Comparison of ENCODE assay signal across 25 mouse cellular contexts in the genomic region with DNA sequence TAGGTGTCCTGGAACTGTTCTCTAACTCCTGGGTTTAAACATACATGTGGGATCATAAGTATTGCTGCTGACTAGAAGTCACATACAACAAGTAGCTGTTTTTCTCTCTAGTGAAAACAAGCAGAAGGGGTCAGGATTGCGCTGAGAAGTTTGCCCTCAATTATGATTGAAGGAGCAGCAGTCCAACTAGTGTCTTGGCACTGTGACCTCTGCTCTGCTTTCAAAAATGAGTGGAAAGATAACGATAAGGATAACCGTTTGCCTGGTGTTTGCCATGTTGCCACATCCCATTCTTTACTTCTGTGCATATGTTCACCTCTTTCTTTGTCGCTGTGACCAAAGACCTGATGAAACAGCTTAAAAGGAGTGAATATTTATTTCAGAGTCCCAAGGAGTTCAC.
"Had no signal": no experiment of that assay in that cellular context is flagged by ENCODE, and none has a peak within 500 bp of the region (broad histone marks: within the 10 kb centered on the region; RNA-seq: fewer than 3 reads in every experiment).

No protein-coding gene starts in this region.

- H3K9ac ChIP-seq: embryonic facial prominence, embryonic 12.5 days; embryonic facial prominence, embryonic 13.5 days; embryonic facial prominence, embryonic 15.5 days; forebrain, embryonic 12.5 days; forebrain, embryonic 13.5 days; forebrain, embryonic 15.5 days; forebrain, postnatal 0 days had no signal

- H3K27ac ChIP-seq: embryonic facial prominence, embryonic 10.5 days; embryonic facial prominence, embryonic 12.5 days; embryonic facial prominence, embryonic 13.5 days; embryonic facial prominence, embryonic 15.5 days; forebrain, embryonic 10.5 days; forebrain, embryonic 12.5 days; forebrain, embryonic 13.5 days; forebrain, embryonic 15.5 days; gastrocnemius, adult 2 months; heart, adult 2 months had no signal

- DNase-seq: cerebellum, adult 8-10 months; cerebellum, adult 9-10 months; cerebellum, adult 9-11 months; cerebellum, postnatal 10 days; cerebellum, postnatal 14 days; cerebellum, postnatal 25 days; cerebellum, postnatal 36 days; embryo, embryonic 11 days; forebrain, postnatal 0 days; gastrocnemius, adult 2 months; gastrocnemius, postnatal 25 days; gastrocnemius, postnatal 36 days; heart, adult 18-20 months; heart, adult 2 months had no signal

- ATAC-seq: forebrain, embryonic 13.5 days; forebrain, embryonic 14.5 days; forebrain, embryonic 15.5 days; forebrain, embryonic 16.5 days; forebrain, postnatal 0 days had no signal

- H3K4me1 ChIP-seq: embryonic facial prominence, embryonic 10.5 days; embryonic facial prominence, embryonic 12.5 days; forebrain, embryonic 10.5 days; forebrain, embryonic 12.5 days had no signal

- H3K4me3 ChIP-seq: embryonic facial prominence, embryonic 10.5 days; embryonic facial prominence, embryonic 12.5 days; embryonic facial prominence, embryonic 13.5 days; embryonic facial prominence, embryonic 15.5 days; erythroblast, embryonic 14.5 days; forebrain, embryonic 10.5 days; forebrain, embryonic 12.5 days; forebrain, embryonic 13.5 days; forebrain, embryonic 15.5 days; gastrocnemius, adult 2 months; heart, adult 2 months had no signal

- H3K9me3 ChIP-seq: embryonic facial prominence, embryonic 10.5 days; embryonic facial prominence, embryonic 12.5 days; embryonic facial prominence, embryonic 15.5 days; forebrain, embryonic 10.5 days; forebrain, embryonic 12.5 days; forebrain, embryonic 13.5 days; forebrain, embryonic 15.5 days had no signal

- H3K36me3 ChIP-seq: embryonic facial prominence, embryonic 10.5 days; embryonic facial prominence, embryonic 12.5 days; embryonic facial prominence, embryonic 13.5 days; embryonic facial prominence, embryonic 15.5 days; forebrain, embryonic 10.5 days; forebrain, embryonic 12.5 days; forebrain, embryonic 15.5 days had no signal

- H3K27me3 ChIP-seq: embryonic facial prominence, embryonic 12.5 days; embryonic facial prominence, embryonic 15.5 days; forebrain, embryonic 12.5 days; forebrain, embryonic 13.5 days; forebrain, embryonic 15.5 days had no signal

- H3K4me2 ChIP-seq: embryonic facial prominence, embryonic 12.5 days; embryonic facial prominence, embryonic 13.5 days; embryonic facial prominence, embryonic 15.5 days; forebrain, embryonic 12.5 days; forebrain, embryonic 13.5 days; forebrain, embryonic 15.5 days had no signal
